Mouse (Mus musculus): Measurements from ENCODE around the gene Slc6a11. TPM values are rescaled to one million over a fixed set of nuclear protein-coding genes. Genes with fewer than 3 reads are reported as not detected.

Gene Slc6a11
- polyA plus RNA-seq, 1 experiment from 2014 or later, result 8.1 TPM

DNA sequence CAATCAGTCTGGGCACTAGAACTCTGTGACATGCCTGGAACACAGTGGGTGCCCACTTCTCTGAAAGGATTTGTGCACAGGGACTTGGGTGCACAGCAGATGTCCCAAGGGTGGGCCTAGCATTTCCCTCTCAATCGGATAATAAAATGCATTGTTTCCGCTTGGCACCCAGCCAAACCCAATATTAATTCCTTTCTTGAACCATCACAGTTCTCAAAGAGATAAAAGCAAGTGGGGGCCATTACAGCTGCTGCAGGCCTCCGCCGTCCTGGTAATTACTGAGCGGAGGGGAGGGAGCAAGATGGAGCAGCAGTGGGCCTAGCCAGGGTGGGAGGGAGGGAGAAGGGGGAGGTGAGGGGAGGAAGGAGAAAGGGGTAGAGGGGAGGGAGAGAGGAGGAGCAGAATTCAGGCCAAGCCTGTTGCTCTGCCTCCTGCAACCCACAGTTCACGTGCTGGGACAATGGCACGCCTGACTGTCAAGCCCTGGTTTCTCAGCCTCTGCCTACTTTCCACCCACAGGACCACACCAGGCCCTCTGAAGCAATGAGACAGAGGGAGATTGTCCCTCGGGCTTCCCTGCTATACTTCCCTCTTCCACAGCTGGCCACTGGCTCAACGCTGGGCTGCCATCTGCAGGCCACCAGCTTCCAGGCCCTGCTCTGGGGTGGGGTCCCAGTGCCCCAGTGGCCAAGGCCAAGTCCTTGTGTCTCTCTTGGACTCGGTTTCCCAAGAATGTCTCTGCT is 166.4 kb downstream of the Slc6a11 start:
- H3K36me3 ChIP-seq (ENCODE audit: control insufficient read depth, insufficient read depth, low read length), result peaks cover 17% of the 10 kb centered on the region
- no peaks in the 10 kb centered on the region for H3K27me3 ChIP-seq (replicated peaks; ENCODE audit: control insufficient read depth, insufficient read depth, low read length)
- ATAC-seq, result peak; percentile 89
- DNase-seq (ENCODE audit: low spot score), result peak; percentile 91
- peaks cover 50% of the 10 kb centered on the region for H3K4me1 ChIP-seq (ENCODE audit: control insufficient read depth, insufficient read depth, low read length)
- peak overlapping the region; percentile 43 for H3K9ac ChIP-seq (ENCODE audit: low read length)
- H3K27ac ChIP-seq (ENCODE audit: low read depth, low read length), result peak overlapping the region; percentile 96
- no peak overlapping the region for H3K4me3 ChIP-seq (ENCODE audit: low read depth, low read length)
- no peaks in the 10 kb centered on the region for H3K9me3 ChIP-seq (replicated peaks; ENCODE audit: control insufficient read depth, low read length)
- WGBS, result 21% methylated on average over 10 of the region's 10 CpGs
- peak overlapping the region; percentile 12; the same call in 1 of the 2 replicates for H3K4me2 ChIP-seq (ENCODE audit: low read length)

Other genes with a start within 250 kb of the Slc6a11 start
- 13.4 and 20.5 TPM in 2 replicates for gene Atp2b2, start 88.6 kb upstream of the Slc6a11 start, polyA plus RNA-seq (2014; fragmentation: Nextera tagmentation; extraction: Ambion mirVana)
- gene Slc6a1, start 151.4 kb downstream of the Slc6a11 start, polyA plus RNA-seq (2014; fragmentation: Nextera tagmentation; extraction: Ambion mirVana), result 74.0 and 95.1 TPM in 2 replicates

All from forebrain, embryonic 14.5 days (tissue).